Mouse (Mus musculus) cerebellum, adult 2 months (tissue): Measurements from ENCODE around the gene Arhgap17. TPM values are rescaled to one million over a fixed set of nuclear protein-coding genes. Genes with fewer than 3 reads are reported as not detected.

Experiments
- DNase-seq, 2 experiments: peaks; one replicate each; pipeline ENCODE4 v3.0.0; 2021
- H3K27ac ChIP-seq: fragments of 200-500 bp; 2 replicates; pipeline ENCODE4 v1.5.1; 2012; ENCODE audit warnings: low read length, control low read depth, inconsistent platforms; ENCODE audit not compliant: insufficient read depth
- H3K27me3 ChIP-seq: fragments of 200-500 bp; 2 replicates; pipeline ENCODE4 v1.6.1; 2012; ENCODE audit warnings: inconsistent platforms, mild to moderate bottlenecking, low read length, moderate library complexity; ENCODE audit not compliant: control insufficient read depth, insufficient read depth
- H3K4me1 ChIP-seq: fragments of 200-500 bp; 2 replicates; pipeline ENCODE4 v1.6.1; 2011; ENCODE audit warnings: low read length; ENCODE audit not compliant: control insufficient read depth, insufficient read depth
- H3K4me3 ChIP-seq: fragments of 200-500 bp; replicated peaks from 2 replicates; pipeline ENCODE3; 2011; ENCODE audit warnings: mild to moderate bottlenecking, low read depth, low read length, control low read depth; ENCODE audit not compliant: insufficient read depth
- CTCF ChIP-seq: fragments of 200-500 bp; IDR thresholded peaks from 2 replicates; pipeline ENCODE4 v1.5.1; 2011; ENCODE audit warnings: low read depth, mild to moderate bottlenecking, control low read depth, low read length, moderate library complexity, borderline replicate concordance; ENCODE audit not compliant: insufficient read depth
- POLR2A ChIP-seq: fragments of 200-500 bp; IDR thresholded peaks from 2 replicates; pipeline ENCODE4 v1.6.1; 2011; ENCODE audit warnings: low read length, control low read depth, borderline replicate concordance; ENCODE audit not compliant: insufficient read depth
- WGBS: fragments of 180-500 bp; shearing (Covaris S2); methylation state at CpG from one replicate; pipeline ENCODE4 v1.1.7; 2018; 5-methylcytosine and 5-hydroxymethylcytosine counted together
- polyA plus RNA-seq: library from polyadenylated mRNA; depleted of rRNA; stranded (reverse); fragments of >200 nt; gene quantifications from 2 replicates; pipeline ENCODE4 v1.2.3, GENCODE M21; 2012; rRNA removed

Arhgap17 gene
- polyA plus RNA-seq = 21.2 and 24.7 TPM in 2 replicates

DNA sequence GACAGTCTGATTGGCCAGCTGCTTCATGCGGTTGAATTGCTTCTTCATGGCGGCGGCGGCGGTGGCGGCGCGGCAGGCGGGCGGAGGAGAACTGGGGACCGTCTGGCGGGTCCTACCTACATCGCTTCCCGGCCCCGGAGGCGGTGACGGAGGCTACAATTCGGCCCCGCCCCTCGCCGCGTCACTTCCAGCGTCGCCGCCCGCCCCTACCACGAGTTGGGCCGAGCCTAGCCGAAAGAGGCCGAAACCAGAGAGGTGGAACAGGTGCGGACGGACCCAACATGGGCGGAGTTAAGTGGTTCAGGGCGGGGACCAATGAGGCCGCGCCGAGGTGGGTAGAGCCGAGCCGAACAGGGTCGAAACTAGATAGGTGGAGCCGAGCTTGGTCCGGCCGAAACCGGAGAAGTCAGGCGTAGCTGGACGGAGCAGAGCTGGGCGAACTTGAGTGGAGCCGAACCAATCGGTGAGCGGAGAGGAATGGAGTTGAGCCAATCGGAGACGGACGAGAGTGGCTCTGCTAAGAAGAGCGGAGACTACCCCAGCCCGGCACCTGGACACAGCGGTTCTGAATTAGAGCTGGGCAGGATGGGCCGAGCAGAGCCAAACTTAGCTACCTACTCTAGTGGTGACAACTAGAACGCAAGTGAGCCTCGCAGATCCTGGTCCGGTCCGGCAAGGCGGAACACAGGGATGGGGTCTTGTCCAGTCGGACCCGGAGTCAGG, at the start of gene Arhgap17, which contains the start of gene Lcmt1:
Arhgap17 (minus strand) TSS at position 157 of the 723 bp plus-strand sequence.
Lcmt1 (plus strand) TSS at position 26 of the 723 bp plus-strand sequence.
- TF ChIP-seq POLR2A = peak; percentile 69; the same call in 1 of the 2 replicates
- no peak for TF ChIP-seq CTCF
- Histone ChIP-seq H3K27me3 (no peaks in the 10 kb centered on the region), H3K4me1 (peaks cover 20% of the 10 kb centered on the region), H3K4me3 (peak within 1 kb of the TSS; percentile 54), H3K27ac (peak within 1 kb of the TSS; percentile 18)
- DNase-seq = peak; percentile 97 to 98
- under 1% methylated on average over 64 of the region's 64 CpGs for WGBS

GRCm38 (mm10) chr7:123417661-123418060, 47.9 kb upstream of the Arhgap17 start:
- 60% methylated on average over 3 of the region's 3 CpGs for WGBS
- H3K27ac ChIP-seq = no peak overlapping the region
- no peak for TF ChIP-seq POLR2A
- no peak for TF ChIP-seq CTCF
- H3K27me3 ChIP-seq = no peaks in the 10 kb centered on the region
- H3K4me3 ChIP-seq = no peak overlapping the region
- peak in 1 of 2 experiments; percentile 4 for DNase-seq
- H3K4me1 ChIP-seq = peaks cover 15% of the 10 kb centered on the region

DNA sequence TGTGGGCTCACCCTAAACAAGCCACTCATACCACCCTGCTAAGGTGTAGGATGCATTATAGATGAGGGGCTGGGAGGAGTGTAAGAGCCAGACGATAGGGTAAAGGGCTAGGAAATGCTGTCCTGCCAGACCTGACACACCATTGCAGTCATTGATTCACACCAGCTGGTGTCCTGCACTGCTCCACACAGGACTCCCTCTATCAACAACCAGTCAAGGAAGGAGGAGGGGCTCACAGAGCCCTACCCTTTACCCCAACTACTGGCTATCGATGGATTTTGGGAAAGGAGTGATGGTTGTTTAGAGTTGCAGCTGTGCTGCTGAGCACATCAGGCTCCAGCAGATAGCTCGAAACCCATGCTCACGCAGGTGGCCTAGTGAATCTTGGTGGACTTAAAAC, 47.1 kb upstream of the Arhgap17 start:
- 89% methylated on average over 4 of the region's 4 CpGs for WGBS
- no peaks in the 10 kb centered on the region for H3K27me3 ChIP-seq
- H3K4me3 ChIP-seq = no peak overlapping the region
- peaks cover 24% of the 10 kb centered on the region for H3K4me1 ChIP-seq
- TF ChIP-seq POLR2A = no peak
- TF ChIP-seq CTCF = no peak
- DNase-seq = peak in 1 of 2 experiments; percentile 5
- no peak overlapping the region for H3K27ac ChIP-seq

- TF ChIP-seq POLR2A (no peak), CTCF (no peak)
- Histone ChIP-seq H3K27ac (peak overlapping the region; percentile 93), H3K4me1 (peaks cover 19% of the 10 kb centered on the region), H3K27me3 (no peaks in the 10 kb centered on the region), H3K4me3 (no peak overlapping the region)
- WGBS = 5% methylated on average over 3 of the region's 3 CpGs
- DNase-seq = peak; percentile 82 to 92
These were observed 42.4 kb upstream of the Arhgap17 start for GRCm38 (mm10) chr7:123412143-123412542.

DNA sequence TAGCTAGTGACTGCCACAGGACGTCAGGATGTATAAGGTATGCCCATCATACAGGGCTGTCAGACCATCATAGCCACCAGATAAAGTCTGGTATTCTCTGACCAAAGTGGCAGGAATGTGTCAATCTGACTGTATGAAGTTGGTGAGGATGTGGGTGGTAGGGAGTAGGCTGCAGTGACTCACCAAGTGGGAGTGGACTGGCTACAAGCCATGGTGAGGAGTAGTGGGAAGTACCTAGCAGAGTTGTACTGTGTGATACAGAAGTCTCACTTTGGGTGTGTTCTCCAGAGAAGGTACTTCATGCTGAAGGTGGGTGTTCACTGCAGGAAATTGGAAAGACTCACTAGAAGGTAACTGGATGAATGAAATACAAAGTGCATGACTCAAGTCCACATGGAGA, 41.4 kb upstream of the Arhgap17 start:
- no peak for TF ChIP-seq POLR2A
- TF ChIP-seq CTCF = no peak
- H3K27me3 ChIP-seq = no peaks in the 10 kb centered on the region
- 80% methylated on average over 1 of the region's 1 CpGs for WGBS
- H3K27ac ChIP-seq = no peak overlapping the region; the same call in 1 of the 2 replicates
- no peak overlapping the region for H3K4me3 ChIP-seq
- peaks cover 20% of the 10 kb centered on the region for H3K4me1 ChIP-seq
- no peak for DNase-seq

DNA sequence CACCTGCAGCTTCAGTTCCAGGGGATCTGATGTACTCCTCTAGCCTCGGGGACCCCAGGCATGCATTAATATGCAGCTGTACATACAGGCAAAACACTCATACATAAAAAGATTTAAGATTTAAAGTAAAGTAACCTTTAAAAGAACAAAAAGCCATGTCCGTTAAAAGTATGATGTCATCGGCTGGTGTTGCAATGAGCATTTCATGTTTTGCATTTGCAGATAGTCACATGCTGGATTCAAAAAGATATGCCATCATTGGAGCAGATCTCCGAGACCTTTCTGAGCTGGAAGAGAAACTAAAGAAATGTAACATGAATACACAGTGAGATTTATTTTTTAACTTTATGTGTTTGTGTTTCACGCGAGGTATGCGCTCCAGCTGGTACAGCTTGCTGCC, 40.8 kb upstream of the Arhgap17 start:
- TF ChIP-seq CTCF (no peak), POLR2A (no peak)
- 93% methylated on average over 7 of the region's 7 CpGs for WGBS
- peaks cover 26% of the 10 kb centered on the region for H3K4me1 ChIP-seq
- H3K27ac ChIP-seq = no peak overlapping the region
- no peak for DNase-seq
- no peak overlapping the region for H3K4me3 ChIP-seq
- no peaks in the 10 kb centered on the region for H3K27me3 ChIP-seq

- Histone ChIP-seq H3K27ac (no peak overlapping the region), H3K27me3 (no peaks in the 10 kb centered on the region), H3K4me1 (peaks cover 27% of the 10 kb centered on the region; the same call in 1 of the 2 replicates), H3K4me3 (no peak overlapping the region)
- no peak for DNase-seq
- TF ChIP-seq CTCF (no peak), POLR2A (no peak)
- 89% methylated on average over 4 of the region's 4 CpGs for WGBS
These were observed 37.3 kb upstream of the Arhgap17 start for GRCm38 (mm10) chr7:123406988-123407387.

DNA sequence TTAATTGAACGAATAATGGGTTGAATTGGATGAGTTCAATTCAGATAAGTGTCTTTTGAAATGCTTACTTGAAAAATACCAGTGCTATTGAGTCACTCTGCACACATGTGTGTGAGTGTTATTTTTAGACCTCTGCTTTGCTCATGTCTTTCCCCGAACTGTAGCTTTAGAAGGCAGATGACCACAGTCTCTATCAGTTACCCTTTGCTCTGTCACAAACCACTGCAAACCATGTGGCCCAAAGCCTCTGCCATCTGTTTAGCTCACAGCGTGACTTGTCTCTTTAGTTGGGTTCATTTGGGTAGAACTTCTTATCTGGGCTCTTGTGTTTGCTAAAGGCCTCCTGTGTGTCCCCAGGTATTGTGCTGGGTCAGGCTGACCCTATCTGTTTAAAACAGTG, 35.9 kb upstream of the Arhgap17 start:
- WGBS = 45% methylated on average over 3 of the region's 3 CpGs
- peak in 1 of 2 experiments; percentile 32 for DNase-seq
- no peak overlapping the region for H3K27ac ChIP-seq
- peaks cover 21% of the 10 kb centered on the region; the same call in 1 of the 2 replicates for H3K4me1 ChIP-seq
- H3K4me3 ChIP-seq = no peak overlapping the region
- TF ChIP-seq CTCF = no peak
- no peak for TF ChIP-seq POLR2A
- no peaks in the 10 kb centered on the region for H3K27me3 ChIP-seq
